Mouse (Mus musculus): ENCODE measurements around the gene Lpcat2.

DNA sequence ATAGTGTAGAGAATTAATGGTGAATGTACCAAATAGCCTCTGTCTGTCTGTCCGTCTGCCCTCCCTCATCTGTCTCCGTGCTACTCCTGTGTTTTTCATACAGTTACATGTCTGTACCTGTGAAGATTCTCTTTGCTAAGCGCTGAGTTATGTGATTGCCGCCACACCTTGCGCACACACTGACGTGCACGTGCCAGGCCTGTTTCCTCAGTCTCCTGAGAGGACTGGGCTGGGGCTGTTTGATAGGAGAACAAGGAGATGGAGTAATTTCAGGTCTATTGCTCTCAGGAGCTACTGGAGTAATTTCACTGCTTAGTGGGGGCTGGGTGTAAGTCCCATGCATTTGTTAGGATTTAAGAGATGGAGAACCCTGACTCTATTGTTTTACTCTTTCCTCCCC lies 39.9 kb downstream of the Lpcat2 start:
- TF ChIP-seq CTCF (IDR thresholded peaks at IDR 0.05; ENCODE audit: borderline replicate concordance, extremely low read depth, insufficient read depth, insufficient read length) (no peak), POLR2A (IDR thresholded peaks at IDR 0.05; ENCODE audit: borderline replicate concordance, extremely low read depth, insufficient read depth, insufficient read length, poor library complexity, severe bottlenecking) (no peak)
